Mouse (Mus musculus) layer of hippocampus, adult 11-12 months (tissue): ENCODE measurements around the gene Acad10.
"Not testable (repeated sequence)": the region's sequence is repeated elsewhere in the genome, so short reads cannot be mapped to it uniquely, and the experiment has no call there.

Source experiments
- DNase-seq: peaks from one replicate; pipeline ENCODE4 v3.0.0; 2022; ENCODE audit warnings: low spot score

Acad10 gene

GRCm38 (mm10) chr5:121657656-121658055 is 2.7 kb downstream of the Acad10 start:
- DNase-seq: not testable (repeated sequence)

DNA sequence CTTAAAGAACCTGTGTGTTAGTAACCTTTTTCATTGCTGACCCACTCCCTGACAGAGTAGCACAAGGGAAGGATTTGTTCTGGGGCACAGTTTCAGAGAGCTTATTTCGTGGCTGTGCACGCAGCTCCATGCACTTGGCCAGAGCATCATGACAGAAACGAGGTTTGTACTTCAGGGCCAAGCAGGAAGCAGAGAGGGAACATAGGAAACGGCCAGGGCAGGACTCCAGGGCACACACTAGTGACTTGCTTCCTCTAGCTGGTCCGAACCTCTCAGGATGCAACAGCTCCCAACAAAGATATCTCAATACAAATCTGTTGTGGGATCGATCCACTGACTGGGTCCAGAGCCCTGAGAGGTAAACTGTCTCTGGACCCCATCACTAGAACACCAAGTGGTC is 3.4 kb downstream of the Acad10 start:
- DNase-seq: not testable (repeated sequence)

DNA sequence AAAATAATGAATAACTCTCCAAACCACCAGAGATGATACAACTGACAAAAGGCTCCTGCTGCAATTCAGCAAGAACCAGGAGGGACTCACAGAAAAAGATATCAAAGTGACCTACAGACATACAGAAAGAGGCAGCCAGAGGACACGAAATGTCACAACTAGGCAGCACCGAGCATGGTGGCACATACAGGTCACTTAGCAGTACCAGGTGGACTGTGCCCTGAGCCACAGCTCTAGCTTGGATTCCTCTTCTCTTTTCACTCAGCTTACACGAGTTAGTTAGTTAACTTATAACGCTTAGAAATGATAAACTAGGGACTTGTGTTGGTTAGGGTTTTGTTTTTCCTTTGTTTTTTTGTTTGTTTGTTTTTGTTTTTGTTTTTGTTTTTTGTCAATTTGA is 5.8 kb downstream of the Acad10 start:
- no peak for DNase-seq

DNA sequence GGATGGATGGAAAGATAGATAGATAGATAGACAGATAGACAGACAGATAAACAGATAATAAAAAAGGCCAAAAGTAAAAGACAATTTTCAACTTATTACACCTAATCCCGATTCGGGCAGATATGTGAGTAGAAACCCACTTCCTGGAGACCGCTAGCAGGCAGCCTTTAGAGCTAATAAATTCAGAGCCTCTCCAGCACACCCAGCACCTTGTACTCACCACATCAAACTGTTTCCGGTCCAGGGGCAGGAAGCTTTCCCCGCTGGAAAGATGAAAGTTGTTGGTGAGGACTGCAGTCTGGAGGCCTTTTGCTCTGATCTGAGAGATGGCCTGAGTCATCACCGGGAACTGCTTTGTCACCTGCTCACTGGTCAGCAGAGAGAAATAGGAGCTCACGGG is 11.2 kb downstream of the Acad10 start:
- no peak for DNase-seq

- DNase-seq: no peak
Observed at GRCm38 (mm10) chr5:121639601-121640000, 20.7 kb downstream of the Acad10 start.

GRCm38 (mm10) chr5:121637296-121637695 is 23.0 kb downstream of the Acad10 start:
- DNase-seq: no peak

DNA sequence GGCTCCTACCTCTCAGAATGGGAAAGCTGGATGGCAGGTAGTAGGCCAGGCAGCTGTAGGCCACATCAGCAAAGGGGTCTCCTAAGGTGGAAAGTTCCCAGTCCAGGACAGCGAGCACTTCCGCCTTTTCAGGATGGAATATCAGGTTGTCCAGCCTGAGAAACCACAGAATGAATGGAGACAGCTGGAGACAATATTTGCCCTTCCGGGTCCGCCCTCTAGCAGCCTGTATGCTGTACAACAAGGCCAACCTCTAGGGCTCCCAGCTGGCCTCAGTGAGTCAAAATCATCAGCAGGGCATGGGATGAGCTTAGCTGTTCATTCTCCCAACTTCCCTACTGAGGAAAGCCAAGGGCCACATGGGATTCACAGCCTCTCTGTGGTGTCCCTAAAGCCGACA is 25.6 kb downstream of the Acad10 start:
- no peak for DNase-seq

GRCm38 (mm10) chr5:121632804-121633203 is 27.5 kb downstream of the Acad10 start:
- no peak for DNase-seq

- DNase-seq: not testable (repeated sequence)
Observed at GRCm38 (mm10) chr5:121631106-121631647, 29.1 kb downstream of the Acad10 start.

DNA sequence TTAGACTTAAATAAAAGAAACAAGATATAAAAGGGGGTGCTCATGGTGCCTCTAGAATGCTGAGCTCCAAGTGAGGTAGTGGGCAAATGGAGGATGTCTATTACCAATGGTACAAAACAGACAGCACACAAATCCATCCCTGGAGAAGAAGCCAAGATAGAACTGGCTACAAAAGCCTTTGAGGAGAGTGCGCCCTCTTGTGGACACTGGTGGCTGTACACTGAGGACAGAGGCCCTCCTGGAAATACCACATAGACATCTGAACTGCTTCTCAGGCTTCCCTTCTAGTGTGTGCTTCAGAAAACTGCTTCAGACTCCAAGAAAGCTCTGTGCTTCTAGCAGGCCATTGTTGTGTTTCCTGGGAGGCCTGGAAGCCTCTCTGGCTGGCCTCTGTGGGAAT is 32.4 kb downstream of the Acad10 start:
- DNase-seq: peak; percentile 78

DNA sequence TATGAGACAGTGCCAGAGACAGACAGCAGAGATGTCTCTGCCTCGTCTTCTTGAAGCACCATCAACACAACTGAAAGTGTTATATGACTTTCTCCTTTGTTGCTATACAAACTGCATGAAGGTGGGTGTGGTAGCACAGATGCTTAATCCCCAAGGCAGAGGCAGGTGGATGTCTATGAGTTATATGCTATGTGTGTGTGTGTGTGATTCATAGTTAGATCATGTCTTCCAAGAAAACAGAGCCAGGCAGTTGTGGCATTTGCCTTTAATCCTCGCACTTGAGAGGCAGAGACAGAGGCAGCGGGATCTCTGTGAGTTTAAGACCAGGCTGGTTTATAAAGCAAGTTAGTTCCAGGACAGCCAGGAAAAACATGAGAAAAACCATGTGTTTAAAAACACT is 37.1 kb downstream of the Acad10 start:
- DNase-seq: no peak

DNA sequence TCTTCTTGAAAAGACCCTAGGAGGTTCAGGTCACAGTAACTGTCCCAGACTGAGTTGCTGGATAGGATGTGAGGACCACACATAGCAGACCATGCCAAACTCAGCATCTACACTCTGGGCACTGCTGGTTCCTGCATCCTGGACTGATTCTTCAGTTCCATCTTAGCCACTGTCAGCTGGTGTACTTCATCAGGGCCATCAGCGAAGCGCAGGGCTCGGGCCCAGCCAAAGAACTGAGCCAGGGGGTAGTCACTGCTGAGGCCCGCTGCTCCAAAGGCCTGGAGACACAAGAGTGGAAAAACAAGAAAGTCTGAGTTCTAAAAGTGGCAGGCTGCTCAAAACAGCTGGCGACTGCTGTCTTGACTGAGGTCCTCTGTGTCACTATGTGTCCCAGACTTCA is 39.2 kb downstream of the Acad10 start:
- DNase-seq: no peak

DNA sequence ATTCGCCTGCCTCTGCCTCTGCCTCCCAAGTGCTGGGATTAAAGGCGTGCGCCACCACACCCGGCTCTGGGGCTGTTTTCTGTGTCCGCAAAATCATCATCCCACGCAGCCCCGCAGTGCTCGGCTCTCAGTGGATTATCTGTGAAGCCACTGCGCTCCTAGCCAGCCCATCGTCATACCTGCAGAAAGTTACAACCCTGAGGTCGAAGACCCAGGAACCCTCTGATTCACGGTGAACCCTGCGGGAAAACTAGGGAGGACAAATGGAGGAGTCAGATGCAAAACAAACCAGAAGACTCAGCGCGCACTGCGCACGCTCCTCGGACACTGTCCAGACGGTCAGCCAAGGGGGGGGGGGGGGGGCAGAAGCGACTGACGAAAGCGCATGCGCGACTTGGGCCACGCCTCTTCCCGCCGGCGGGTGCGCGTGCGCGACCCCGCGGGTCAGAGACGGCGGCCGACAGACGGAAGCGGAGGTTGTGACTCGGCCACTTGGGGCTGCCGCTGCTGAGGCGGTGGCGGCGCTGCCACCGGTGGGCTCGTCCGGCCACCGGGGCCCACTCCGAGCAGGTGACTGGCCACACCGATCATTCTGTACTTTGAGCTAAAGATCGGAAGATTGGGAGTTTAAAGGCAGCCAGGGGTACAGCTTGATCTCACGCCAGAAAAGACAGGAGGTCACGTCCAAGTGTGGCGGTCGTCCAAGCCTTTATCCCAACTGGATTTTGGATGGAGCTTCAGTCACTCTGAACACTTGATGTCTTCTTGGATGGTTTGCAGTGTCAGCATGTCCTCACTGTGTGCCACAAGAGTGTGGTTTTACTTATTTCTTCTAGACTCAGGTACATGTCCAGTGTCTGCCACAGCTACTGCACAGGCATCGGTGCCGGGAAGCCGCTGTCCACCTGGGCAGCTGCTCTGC is 41.5 kb downstream of the Acad10 start, which contains the start of gene Acad12:
Acad12 (minus strand) TSS at position 347 of the 922 bp plus-strand sequence.
- DNase-seq: peak; percentile 75

DNA sequence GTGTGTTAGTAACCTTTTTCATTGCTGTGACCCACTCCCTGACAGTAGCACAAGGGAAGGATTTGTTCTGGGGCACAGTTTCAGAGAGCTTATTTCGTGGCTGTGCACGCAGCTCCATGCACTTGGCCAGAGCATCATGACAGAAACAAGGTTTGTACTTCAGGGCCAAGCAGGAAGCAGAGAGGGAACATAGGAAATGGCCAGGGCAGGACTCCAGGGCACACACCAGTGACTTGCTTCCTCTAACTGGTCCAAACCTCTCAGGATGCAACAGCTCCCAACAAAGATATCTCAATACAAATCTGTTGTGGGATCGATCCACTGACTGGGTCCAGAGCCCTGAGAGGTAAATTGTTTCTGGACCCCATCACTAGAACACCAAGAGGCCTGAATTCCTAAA is 45.4 kb downstream of the Acad10 start:
- not testable (repeated sequence) for DNase-seq

GRCm38 (mm10) chr5:121612036-121612435 is 48.3 kb downstream of the Acad10 start:
- no peak for DNase-seq

GRCm38 (mm10) chr5:121609556-121610135 is 50.7 kb downstream of the Acad10 start:
- DNase-seq: not testable (repeated sequence)

- peak; percentile 81 for DNase-seq
Observed at GRCm38 (mm10) chr5:121606151-121606550, 54.2 kb downstream of the Acad10 start.

DNA sequence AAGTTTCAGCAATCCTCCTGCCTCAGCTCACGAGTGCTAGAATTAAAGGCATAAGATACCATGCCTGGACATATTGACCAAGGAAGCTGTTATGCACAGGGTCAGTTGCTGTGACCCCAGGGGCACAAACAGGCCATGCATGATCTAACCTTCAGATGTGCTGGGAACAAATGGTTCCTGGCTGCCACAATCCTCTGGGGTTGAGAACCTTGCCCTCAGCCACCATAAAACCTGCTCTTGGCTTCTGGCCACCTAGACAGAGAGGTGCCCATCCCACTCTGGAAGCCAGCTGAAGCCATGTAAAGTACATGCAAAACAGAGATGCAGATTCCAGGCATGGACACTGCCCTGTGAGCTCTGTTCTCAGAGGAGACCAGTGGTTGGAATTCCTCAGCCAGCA is 56.5 kb downstream of the Acad10 start:
- not testable (repeated sequence) for DNase-seq

DNA sequence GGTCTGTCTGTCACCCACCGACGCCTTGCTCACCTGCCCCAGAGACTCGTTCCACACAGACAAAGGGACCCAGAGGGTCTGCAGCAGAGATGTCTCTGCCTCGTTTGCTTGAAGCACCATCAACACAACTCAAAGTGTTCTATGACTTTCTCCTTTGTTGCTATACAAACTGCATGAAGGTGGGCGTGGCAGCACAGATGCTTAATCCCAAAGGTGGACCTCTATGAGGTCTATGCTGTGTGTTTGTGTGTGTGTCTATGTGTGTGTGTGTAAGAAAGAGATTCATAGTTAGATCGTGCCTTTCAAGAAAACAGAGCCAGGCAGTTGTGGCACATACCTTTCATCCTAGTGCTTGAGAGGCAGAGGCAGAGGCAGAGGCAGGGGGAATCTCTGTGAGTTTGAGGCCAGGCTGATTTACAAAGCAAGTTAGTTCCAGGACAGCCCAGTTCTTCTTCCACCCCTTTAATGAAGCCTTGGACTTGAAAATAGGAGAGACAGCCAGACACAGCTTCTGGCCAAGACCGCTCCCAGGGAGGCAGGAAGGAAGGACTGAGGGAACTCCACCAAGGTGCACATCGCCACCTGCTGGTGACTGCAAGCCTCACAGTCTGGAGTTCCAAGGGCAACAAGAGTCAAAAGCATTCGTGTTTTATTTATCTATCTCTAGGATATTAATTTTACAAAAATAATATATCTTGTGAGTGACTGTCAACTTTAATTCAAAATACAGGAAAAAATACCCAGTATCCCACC is 58.6 kb downstream of the Acad10 start:
- peak; percentile 91 for DNase-seq

DNA sequence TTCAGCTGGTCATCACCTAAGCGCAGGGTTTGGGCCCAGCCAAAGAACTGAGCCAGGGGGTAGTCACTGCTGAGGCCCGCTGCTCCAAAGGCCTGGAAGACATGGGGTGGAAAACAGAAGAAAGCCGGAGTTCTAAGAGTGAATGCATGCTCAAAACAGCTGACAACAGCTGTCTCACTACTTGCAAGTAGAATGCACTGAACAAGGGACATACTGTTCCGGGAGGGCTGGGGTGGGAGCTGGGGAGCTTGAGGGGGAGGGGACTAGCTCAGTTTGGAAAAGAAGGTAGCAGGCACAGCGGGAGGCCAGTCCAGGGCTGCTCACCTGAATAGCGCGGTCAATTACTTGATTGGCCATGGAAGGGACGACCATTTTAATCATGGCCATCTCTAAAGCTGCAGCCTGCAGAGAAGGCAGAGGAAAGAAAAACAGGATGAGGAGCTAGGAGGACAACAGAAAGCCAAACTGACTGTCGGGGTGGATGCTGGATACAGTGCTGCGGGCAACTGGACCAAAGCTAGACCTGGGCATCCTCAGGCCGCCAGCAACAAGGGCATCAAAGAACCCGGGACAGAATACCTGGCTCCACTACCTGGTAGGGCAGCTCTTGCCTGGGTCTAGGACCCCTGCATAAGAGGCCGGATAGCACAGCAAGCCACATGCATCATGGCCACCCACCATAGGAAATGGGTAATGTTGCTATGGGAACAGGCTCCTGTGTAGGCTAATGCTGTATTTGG is 61.3 kb downstream of the Acad10 start:
- no peak for DNase-seq

GRCm38 (mm10) chr5:121597991-121598537 is 62.2 kb downstream of the Acad10 start:
- no peak for DNase-seq
